Mouse (Mus musculus) heart, postnatal 36 days (tissue): ENCODE measurements around the gene Plcb4. TPM values are rescaled to one million over a fixed set of nuclear protein-coding genes. Genes with fewer than 3 reads are reported as not detected.
A peak's percentile ranks its signal among the peaks of the same experiment; 100 is the strongest.

ENCODE experiments used
- DNase-seq, 2 experiments: peaks; one replicate each; pipeline ENCODE4 v3.0.0; 2021 to 2022
- intact Hi-C: fragments of 180-260 bp; cut with DNase I; formaldehyde crosslinking; loops from one replicate; pipeline ENCODE4 v1.15.1; 2025
- total RNA-seq, 2 experiments: library from RNA; stranded (reverse); gene quantifications; 2 replicates each; pipeline ENCODE4 v1.2.3; 2021

Gene Plcb4
- total RNA-seq, 2 experiments from 2014 or later, result 57.1 to 79.8 TPM

DNA sequence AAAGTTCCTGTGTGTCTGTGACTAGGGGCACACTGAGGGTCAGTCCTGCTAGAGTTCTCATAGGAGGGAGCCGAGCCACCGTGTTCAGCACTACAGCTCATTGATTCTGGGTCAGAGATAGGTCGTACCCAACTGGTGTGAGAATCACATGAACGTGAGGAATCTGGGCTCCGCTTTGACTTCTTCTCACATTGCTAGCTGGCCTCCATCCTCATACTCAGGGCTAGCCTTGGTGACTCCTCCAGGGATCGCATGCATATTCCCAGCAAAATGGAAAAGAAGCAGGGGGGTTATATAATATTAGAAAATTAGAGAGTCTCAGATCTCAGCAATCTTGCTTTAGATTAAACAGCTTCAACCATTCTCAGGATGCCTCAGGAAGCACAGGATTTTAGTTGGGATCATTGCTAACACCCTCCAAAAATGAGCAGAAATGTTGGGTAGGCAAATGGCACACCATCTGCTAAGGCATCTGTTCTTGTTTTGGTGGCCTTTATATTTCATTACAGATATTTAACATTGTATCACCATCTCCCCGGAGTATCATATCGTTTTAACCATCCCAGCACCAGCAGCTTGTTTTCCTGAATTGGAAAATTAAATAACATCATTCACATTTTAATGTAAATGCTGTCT lies 180.0 kb downstream of the Plcb4 start:
- DNase-seq, result no peak
- intact Hi-C loops, result no loop called here

DNA sequence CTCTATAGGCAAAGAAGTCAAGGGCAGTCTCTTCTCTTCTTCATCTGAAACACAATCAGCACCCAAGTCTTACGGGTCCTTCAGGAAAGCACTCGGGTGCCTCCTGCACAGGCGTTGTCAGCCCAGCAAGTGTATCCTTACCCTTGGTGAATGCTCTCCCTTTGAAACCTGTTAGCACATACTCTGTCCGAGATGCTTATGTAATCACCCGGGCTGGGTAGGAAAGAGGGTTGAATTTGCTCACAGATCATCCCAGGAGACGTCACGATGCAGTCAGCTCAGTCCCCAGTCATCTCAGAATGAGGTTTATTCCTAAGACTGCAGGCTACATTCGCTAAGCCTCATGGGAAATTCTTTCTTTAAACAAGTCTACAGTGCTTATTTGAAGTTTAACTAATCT lies 184.9 kb downstream of the Plcb4 start:
- intact Hi-C loops, result no loop called here
- no peak for DNase-seq

DNA sequence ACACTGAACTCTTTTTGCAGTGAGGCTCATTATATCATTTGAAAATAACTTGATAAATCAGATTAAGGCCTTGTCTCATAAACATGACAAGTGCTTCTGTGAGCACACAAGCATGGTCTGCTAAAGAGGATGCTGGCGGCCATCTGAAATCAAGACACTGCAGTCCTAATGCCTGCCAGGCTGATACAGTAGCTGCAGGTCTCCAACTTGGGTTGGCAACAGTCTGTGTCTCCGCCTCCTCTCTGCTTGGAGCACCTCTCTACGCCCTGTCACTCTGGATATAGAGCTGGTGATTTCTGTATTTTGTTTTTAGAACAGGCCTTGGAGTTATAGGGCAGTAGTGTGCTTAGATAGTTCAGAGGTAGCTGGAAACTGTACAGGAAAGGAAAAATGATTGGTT lies 188.1 kb downstream of the Plcb4 start:
- intact Hi-C loops, result no loop called here
- DNase-seq, result no peak

DNA sequence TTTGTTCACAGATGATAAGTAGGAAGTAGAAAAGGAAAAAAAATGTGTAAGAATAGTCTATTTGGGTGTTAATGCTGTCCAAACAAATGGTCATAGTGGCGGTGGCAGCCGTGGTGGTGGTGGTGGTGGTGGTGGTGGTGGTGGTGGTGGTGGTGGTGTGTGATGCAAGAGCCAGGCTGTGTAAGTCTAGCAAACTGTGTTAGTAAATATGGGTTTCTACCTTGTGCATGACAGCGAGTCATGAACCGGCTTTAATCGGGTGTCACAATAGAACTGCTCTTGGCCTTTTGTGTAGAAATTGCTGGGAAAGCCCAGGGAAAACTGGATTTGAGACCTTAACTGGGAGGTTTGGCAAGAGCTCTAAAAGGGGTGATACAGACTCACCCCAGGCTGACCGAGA lies 188.9 kb downstream of the Plcb4 start:
- intact Hi-C loops, result no loop called here
- no peak for DNase-seq

DNA sequence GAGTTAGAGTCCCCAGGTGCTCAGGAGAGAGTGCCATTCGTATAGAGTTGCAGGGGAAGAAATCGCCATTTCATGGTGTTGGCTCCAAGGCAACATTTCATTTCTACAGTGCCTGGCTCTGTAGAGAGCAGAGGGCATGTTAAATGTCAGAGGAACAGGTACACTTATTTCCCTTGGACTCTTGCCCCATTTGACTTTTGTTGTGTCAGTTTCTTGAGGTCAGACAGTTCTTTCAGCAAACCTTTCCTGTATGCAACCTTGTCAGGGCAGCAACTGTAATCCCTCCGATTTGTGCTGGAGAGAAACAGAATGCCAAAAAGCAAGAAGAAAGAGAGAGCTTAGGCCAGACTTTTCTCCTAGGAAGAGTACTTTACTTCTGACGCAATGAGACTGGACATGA lies 189.4 kb downstream of the Plcb4 start:
- no peak for DNase-seq
- intact Hi-C loops, result no loop called here

DNA sequence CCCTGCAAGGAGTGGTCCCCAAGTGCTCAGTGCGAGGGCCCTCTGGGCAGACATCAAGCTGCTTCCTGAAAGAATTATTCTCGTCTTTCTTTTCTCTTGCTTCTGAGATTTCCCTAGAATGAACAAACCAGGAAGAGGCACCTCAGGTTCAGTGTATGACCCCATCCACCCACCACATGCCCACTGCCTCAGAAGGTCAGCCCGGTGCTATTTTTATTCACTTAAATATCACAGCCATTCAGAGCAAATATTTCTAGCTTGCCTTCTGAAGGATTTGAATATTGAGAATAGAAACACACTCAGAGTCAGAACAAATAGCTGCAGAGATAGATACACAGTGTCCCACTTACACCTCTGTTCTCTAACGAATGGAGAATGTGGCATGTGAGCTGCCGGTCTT lies 193.2 kb downstream of the Plcb4 start:
- no peak for DNase-seq
- intact Hi-C loops, result no loop called here

DNA sequence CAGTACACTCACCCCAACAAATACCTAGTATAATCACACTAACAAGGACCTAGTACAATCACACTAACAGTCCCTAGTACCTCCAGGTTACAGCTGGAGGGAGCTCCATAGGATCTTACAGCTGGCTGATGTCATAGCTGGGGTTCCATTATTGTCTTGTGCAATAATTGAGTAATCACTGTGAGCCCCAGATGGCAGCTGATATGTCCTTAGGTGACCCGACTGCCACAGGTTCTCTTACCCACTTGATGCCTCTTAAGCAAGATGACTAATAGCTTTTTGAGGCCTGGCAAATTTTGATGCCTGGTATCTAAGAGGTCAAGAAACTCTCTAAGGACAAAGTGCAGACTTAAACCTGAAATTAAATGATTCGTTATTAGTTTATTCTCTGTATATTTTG lies 194.3 kb downstream of the Plcb4 start:
- DNase-seq, result no peak
- intact Hi-C loops, result no loop called here

DNA sequence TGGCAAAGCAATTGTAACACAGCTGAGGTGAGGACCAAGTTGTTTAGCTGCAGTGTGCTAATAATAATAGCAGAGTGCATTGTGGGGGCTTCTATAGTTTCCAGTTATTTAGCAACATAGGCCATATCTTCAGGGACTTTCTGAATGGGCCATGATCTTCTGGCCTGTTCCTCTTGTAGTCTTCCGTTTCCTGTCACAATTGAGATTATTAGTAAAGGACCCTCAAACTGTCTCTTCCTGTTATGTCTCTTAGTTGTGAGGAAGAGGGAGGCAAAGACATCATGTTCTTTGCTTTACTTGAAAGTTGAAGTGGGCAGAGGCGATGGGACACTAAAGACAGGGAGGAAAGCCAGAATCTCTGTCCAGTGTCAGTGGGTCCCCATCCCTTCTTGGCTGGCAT lies 195.2 kb downstream of the Plcb4 start:
- no peak for DNase-seq
- intact Hi-C loops, result no loop called here

DNA sequence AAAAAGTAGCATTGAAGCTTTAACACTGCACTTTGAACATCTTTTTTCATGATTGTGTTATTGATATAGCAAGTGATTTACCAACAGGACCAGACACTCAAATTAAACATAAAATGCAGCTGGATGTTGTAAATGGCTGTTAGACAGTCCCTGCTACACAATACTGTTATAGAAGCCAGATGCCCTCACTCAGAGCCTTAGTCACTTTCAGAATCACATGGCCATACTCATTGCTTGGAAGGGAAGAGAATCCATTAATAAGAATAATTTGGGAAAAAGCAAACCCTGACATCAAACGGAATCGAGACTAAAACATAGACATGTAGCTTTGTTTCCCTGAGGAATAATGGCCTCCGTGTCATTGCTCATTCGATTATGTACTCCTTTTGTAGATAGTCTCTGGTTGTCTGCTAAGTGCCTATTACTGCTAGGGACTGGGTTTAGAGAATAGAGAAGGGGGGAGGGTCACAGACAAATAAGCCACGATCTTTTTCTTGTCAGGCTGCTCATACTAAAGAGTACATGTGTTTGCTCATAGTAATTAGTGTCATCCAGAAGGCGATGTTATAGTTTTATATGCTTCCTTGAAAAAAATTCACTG lies 197.2 kb downstream of the Plcb4 start:
- DNase-seq, result no peak
- intact Hi-C loops, result no loop called here

DNA sequence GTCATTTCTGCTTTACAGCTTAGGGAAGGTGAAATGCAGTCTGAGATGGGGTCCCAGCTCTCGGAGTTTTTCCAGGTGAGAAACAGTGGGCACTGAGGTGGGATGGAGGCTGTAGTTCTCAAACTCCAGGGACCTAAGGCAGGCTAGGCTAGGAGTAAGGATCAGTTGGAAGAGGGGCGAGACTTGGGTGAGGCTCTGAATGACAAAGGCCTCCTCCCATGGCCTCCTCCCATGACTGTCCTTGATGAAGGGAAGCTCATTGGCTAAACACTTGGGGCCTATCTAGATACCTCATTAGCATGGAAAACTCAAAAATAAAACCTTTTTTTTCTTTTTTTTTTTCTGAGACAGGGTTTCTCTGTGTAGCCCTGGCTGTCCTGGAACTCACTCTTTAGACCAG lies 198.0 kb downstream of the Plcb4 start:
- intact Hi-C loops, result no loop called here
- no peak for DNase-seq

DNA sequence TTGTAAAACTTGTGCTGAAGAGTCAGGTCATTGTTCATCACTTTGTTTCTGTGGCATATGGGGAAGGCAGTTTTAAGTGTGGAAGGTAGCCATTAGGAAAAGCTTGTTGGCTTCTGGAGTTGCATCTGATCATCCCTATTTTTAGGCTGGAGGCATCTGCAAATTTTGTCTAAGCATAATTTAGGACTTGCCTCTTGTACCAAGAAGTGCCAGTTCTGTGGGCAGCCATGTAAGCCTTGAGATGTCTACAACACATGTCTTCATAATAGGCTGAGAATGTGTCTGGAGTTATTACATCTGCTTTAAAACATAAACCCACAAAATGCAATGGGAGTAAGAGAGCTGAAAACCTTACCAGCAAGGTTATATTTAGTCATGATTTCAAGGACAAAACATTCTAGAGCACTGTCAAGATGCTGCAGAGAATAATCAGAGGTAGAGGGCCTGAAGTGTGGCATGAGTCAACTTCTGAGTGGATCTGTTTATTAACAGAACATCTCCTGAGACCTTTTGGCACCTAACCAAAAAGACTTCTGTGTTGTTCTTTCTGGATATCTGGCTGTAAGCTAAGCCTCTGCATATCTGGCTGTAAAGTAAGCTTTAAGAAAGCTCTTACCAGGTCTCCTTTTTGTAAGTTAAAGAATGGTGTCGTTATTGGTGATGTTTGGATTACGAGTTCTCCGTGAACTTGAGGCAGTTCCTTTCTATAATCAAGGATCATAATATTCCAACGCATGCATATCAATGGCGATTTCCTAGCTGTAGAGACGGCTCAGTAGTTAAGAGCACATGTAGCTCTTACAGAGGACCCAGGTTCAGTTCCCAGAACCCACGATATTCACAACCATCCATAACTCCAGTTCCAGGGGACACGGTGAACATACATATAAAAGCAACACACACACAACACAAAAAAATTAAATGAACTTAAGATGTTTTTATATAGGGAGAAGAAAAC lies 203.0 kb downstream of the Plcb4 start:
- no peak for DNase-seq
- intact Hi-C loops, result no loop called here

DNA sequence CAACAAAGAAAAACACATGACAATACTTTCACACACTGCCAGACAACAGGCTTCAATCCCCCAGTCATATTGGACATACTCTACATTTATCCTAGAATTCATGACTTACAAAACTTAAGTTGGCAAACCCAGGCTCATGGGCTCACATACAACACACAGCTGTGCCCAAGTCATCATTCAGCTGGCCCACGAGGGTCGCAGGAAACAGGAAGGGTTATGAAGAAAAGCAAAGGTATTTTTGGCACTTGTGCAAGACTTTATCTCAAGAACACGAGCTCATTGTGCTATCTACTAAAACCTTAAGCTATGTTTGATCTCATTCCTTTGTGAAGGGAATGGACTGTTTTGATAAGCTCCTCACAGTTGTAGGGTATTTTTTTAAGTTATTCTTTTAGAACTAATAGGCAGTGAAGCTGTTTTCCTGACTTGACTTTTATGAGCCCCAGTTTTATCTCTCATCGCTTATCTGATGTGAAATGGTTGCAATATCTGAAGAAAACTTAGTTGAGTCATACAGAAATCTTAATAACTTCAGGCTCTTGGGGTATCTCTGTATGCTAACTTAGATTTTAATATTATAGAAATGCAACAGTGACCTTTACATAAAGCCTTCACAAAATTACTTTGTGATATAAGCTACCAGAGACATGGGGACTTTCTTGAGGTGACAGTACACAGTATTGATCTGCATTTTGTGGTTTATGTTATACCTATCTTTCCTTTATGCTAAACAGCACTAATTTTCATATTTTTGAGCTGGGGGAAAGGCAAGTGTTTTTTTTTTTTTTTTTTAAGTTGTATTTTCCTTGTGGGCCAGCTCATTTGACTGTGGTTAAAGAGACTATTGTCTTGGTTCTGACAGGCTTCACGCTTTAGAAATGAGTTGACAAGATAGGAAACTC lies 203.9 kb downstream of the Plcb4 start:
- no peak for DNase-seq
- intact Hi-C loops, result no loop called here

DNA sequence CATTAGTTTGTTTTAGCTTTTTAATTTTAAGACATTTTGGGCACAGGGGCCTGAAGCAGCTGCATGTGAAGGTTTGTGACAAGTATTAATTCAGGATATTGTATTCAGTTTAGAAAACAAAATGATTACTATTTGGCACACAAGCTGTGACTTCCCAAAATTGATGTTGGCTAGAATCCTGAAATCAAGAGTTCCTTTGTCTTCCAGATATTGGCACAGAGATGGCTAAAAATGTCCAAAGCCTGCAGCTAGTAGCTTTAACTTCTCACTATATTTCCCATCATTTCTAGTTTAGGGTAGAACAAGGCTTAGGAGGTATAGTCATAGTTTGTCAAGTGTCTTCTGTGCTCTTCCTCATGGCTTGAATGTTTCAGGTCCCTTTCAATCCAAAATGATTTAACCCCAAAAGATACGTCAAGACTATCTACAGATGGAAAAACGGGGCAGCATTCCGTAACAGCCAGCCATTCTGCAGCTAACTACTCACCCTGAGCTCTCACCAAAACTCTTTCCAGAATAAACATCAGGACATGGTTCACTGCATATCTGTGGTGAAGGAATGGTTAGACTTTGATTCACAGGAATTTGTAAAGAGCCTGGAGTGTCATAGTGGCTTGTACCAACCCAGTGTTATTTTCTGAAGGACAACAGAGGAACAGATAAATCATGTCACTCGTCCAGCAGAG lies 204.7 kb downstream of the Plcb4 start:
- DNase-seq, result no peak
- intact Hi-C loops, result no loop called here

DNA sequence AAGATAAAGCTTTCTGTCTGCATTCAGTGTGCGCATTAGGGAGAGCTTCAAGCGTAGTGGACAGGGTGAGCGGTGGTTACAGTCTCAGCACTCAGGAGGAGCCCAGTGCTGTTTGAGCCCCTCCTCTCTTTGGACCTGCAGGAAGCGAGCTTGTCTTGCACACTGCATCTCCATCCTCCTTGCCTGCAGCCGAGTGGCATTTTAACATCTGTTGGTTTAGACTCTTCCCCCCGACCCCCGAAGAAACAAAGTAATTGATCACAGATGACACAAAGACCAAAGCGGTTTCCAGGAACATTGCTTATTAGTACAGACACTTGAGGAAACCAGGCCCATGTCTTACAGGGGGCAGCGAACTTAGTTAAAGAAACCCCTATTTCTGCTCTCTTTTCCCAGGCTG lies 207.6 kb downstream of the Plcb4 start:
- intact Hi-C loops, result no loop called here
- DNase-seq, result no peak

DNA sequence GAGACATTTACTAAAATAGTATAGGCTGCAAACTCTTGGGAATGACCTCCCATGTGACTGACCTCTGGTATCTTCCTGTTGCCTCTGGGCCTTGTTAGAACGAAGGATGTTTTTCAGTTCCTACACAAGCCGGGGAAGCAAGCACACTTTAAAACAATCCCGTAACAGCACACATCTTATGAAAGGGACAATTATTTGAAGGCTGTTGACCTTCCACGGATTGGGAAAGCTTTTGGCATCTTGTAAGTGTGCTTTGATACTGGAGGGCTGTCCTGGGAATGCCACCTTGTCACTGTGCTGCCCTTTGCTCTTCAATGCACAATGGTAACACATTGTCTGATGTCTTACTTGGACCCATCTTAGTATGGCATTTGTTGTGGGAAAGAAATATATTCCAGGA lies 208.0 kb downstream of the Plcb4 start:
- no peak for DNase-seq
- intact Hi-C loops, result no loop called here

DNA sequence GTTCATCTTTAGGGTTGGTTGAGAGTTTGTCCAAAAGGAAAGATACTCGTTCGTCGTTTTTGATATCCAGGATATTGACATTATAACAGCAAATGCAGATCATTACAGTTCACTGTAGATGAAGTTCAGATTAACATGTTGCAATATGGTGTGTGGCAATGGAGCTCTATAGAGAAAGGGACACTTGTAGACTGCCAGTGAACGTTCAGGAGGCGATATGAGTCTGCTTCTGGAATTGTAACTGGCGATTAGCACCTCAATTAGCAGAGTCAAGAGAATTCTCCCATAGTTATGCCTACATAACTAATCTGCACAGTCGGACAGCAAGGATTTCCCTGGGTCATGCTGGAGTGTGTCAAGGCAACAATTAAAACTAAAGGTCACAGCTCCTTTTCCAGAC lies 210.8 kb downstream of the Plcb4 start:
- intact Hi-C loops, result no loop called here

DNA sequence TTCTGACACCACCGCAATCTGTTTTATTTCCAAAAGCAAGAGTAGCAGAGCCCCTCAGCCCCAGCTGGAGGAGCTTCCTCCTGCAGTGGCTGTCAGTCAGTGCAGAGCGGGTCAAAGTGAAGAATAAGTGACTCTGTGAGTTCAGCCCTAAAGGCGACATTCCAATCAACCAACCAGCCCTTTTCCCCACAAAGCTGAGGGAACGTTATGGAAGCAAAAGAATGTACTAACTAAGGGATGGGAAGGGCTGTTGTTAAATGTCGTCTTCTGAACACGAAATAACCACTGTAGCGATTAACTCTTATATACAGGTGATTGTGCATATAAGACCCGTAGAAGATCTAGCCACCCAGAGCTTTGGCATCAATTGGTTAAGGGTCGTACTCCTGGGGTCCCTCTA lies 214.3 kb downstream of the Plcb4 start:
- no peak for DNase-seq
- intact Hi-C loops, result no loop called here

More for the DNA sequence above, 210.8 kb downstream of the Plcb4 start:
- DNase-seq, result no peak

DNA sequence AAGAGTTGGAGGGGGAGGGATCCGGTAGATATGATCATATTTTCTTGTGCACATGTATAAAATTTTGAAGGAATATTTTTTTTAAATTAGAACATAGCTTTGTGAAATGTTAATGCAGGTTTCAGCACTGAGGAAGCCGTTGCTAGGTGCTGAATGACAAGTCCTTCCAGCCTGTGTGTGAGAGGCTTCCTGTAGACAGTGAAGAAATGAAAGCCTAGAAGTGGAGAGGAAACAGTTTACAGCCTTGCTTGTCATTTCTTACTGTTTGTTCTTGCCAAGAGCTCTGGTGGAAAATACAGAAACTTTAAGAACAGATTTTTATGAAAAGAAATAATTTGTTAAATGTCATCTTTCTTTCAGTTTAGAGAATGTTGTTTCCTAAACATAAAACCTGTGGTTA lies 214.9 kb downstream of the Plcb4 start:
- no peak for DNase-seq
- intact Hi-C loops, result no loop called here

DNA sequence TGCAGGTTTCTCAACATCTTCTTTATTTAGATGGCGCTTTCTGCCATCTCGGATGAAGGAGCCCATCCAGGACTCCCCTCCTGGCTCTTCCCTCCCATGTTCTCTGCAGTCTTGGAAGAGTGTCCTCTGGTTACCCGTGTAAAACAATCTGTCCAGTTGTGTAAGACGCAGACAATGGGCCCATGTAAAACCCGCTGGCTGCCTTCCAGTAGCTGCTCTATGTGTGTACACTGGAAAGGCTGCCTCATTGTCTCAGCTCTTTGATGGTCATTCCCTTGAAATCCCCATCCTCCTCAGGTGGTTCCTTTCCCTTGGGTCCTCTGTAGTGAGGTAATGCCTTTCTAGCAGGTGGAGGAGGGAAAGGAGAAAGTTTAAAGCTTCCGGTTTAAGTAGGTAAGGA lies 216.7 kb downstream of the Plcb4 start:
- intact Hi-C loops, result no loop called here
- DNase-seq, result peak; percentile 44 to 67

DNA sequence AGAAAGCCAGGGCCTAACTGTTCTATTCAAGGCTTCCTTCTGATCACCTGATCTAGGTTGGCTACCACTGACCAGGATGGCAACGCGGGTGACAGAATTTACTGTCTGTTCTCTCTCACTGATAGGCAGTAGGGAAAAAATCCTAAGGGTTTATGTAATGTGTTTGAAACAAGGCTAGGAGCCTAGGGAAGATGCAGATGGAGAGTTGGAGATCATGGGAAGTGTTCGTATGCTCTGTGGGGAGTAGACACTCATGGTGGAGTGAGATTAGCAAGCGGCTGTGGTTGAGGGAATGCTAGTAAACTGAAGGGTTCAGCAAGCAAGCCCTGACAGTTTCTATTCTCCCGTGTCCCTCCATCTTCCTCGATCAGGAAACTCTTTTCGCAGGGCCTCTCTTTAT lies 220.5 kb downstream of the Plcb4 start:
- DNase-seq, result no peak
- intact Hi-C loops, result no loop called here
